Mouse (Mus musculus) liver, embryonic 14.5 days (tissue): ENCODE measurements at regions not wholly inside any gene's neighbourhood (a gene's known extent, or its start where the extent isn't known, plus 50 kb on each side); places are given as distances from the start of the nearest gene placed in this dataset.

Experiments used
- CTCF ChIP-seq: IDR thresholded peaks from 2 replicates; pipeline ENCODE4 v1.5.1; 2016; ENCODE audit warnings: antibody characterized with exemption, low read depth, control low read depth
- EP300 ChIP-seq: IDR thresholded peaks from 2 replicates; pipeline ENCODE4 v1.6.1; 2016; ENCODE audit warnings: antibody characterized with exemption, low read depth

DNA sequence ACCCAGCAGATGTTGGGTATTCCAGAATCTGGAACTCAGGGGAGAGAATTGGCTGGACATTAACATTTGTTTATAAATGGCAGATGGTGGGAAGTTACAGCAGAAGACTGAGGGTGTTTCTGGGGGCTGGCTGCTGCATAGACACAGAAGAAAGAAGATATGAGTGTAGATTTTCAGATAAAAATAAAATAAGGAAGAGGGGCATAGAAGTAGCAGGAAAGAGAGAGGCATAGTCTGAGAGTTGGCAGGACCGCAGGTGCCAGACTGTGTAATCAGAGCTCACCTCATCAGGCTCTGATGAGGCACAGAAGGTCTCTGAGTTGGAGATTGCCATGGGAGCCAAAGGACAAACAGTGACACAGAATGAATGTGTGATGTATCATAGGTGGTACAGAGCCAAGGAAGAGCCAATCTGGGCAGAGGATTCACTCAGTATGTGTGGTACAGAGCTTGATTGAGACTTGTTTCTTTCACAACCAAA is 2912.9 kb upstream of the Lrrc6 start:
- TF ChIP-seq CTCF = no peak
- TF ChIP-seq EP300 = no peak
